Mouse (Mus musculus) right cerebral cortex, postnatal 4 days (tissue): ENCODE data around the gene Ccnjl.

ENCODE experiments used
- DNase-seq: peaks from one replicate; pipeline ENCODE4 v3.0.0-alpha.2; 2022

Ccnjl gene

GRCm38 (mm10) chr11:43626927-43627645 lies 98.5 kb downstream of the Ccnjl start:
- no peak for DNase-seq

- DNase-seq, result no peak
These were observed 103.1 kb downstream of the Ccnjl start for GRCm38 (mm10) chr11:43631645-43632044.

DNA sequence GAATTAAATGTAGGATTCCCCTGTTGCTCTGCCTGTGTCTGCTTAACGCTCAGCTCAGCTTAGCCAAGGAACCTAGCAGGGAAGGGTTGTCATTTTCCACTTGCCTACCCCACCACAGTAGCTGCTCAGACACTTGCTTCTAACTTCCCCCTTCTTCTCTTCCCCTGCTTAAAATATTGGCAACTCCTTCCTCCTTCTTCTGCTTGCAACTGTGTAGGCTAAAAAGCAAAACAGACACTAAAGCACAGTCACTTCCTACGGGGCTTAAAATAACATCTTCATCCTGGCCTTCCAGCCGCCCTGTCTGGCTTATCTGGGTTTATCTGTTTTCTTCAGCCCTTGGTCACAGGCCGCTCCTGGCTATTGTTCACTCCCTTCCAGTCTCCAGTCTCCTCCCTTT lies 104.0 kb downstream of the Ccnjl start:
- DNase-seq, result no peak

DNA sequence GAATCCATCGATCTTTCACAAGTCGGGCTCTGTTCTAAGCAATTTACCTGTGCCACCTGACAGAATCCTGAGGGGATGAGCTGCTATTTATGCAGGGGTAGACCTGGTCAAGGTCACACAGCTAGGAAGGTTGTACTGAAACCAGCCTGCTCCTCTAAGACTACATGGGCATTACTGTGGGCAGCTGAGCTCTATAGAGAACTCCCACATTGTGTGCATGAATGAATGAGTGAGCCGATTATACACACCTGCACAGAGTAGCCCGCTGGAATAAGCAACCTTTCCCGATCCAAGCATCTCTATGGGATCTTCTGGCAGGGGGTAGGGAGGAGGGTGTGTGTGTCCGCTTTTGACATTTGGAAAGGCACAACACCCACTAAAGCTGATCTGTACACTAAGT lies 104.6 kb downstream of the Ccnjl start:
- DNase-seq, result no peak

DNA sequence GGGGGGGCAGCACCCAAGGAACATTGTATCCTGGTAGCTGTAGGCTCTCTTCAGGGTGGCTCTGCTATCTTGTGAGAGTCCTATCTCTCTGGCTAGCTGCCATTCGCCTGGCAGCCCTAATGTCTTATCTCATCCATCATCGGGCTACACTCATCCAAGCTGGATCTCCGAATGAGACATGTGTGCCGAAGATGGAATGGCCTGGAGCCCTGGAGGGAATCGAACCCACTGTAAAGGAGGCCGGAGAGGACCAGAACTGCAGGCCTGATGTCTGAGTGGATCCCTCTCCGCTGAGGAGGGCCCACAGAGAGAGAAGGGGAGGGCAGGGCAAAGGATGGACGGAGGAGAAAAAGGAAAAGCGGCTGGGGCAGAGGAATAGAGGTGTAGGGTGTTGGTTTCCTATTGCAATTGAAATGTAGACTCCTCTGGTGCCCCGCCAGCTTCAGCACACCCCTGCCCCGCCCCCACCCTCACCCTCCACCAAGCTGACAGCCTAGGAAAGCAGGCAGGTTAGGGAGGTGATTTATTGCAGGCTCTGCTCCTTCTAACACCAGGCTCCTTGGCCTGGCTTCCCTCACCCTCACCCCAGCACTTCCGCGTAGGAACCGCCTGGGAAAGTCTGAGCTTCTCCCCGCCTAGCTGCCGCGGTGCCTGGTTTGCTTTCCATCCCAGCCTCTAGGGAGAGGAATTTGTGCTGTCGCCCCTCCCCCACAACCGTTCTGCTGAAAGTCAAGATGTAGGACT lies 105.2 kb downstream of the Ccnjl start:
- peak; percentile 67 for DNase-seq
